Mouse (Mus musculus) layer of hippocampus, adult 8-10 months (tissue): ENCODE measurements at regions not wholly inside any gene's neighbourhood (a gene's known extent, or its start where the extent isn't known, plus 50 kb on each side); places are given as distances from the start of the nearest gene placed in this dataset.

ENCODE experiments used
- DNase-seq, 2 experiments: peaks; one replicate each; pipeline ENCODE4 v3.0.0; 2022; ENCODE audit warnings: low spot score in 2 of 2

DNA sequence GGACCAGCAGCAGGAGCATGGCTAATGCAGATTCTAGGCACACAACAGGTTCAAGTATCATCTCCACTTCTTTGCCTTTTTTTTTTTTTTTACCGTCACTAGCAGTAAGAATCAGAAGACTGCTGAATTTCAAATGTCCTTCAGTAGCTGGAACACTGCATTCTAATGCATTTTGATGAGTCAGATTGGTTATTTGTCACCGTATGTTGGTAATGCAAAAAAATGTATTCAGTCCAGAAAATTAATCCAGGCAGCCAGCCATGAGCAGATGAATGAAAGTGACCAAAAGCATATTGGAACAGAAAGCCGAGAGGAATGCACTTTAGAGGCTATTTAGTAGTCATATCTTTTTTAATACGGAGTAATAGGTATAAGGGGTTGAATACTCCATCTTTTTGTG is 322.4 kb upstream of the Pard3b start:
- no peak for DNase-seq

- no peak for DNase-seq
Observed at GRCm38 (mm10) chr1:61316736-61317135, 321.9 kb upstream of the Pard3b start.

DNA sequence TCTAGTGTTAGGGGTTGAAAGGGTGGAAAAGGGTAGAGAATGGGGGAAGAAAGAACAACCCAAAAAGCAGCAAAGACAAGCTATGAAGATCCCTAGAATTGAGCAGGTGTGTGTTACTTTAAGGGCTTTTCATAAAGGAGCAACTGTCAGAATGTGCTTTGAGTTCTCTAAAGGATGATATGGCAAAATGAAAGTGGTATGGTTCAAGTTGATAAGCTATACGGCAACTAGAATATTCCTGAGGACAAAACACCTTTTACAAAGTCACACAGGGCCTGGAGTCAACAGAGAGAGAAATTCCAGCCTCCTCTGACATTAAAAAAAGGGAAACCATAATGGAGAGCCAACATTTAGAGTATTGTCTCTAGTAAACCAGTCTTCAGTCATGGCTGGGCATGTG is 320.6 kb upstream of the Pard3b start:
- DNase-seq = no peak

- DNase-seq = no peak
Observed at GRCm38 (mm10) chr1:61321513-61322145, 317.0 kb upstream of the Pard3b start.

- DNase-seq = no peak
Observed at GRCm38 (mm10) chr1:61331456-61331855, 307.2 kb upstream of the Pard3b start.

GRCm38 (mm10) chr1:61331906-61332305 is 306.7 kb upstream of the Pard3b start:
- DNase-seq = no peak

GRCm38 (mm10) chr1:61336367-61336766 is 302.3 kb upstream of the Pard3b start:
- DNase-seq = no peak

DNA sequence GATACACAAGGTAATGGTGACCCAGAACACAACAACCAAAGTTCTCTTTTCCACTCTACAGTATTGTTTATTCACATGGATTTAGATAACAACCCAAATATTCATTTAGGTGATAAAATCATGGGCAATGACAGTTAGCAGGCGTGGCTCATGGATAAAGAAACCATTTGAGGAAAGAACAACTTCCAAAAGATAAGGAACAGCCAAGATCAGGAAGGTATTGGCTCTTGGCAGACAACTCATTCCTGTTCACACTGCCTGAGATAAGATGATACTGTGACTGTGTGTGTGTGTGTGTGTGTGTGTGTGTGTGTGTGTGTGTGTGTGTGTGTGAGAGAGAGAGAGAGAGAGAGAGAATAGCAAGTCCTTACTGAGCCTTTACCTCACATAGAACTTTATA is 285.7 kb upstream of the Pard3b start:
- DNase-seq = no peak

DNA sequence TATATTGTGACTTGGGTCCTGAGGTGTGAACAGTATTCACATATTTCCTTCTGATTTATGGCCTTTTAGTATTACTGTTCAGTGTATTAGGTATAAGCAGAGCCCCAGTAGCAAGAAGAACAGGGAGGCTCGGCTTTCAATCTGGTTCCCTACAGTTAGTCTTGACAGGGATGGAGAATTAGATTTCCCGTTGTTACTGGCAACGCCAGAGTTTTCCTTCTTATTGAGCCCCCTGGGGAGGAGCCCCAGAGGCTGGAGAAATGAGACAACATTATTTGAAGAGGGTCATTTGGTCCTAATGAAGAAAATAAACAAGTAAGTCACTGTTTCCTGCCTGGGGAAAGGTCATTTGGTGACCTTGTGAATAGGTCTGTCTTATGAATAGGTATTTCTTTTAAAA is 285.1 kb upstream of the Pard3b start:
- no peak for DNase-seq

- DNase-seq = no peak
Observed at GRCm38 (mm10) chr1:61355241-61355640, 283.4 kb upstream of the Pard3b start.

GRCm38 (mm10) chr1:61359011-61359930 is 279.4 kb upstream of the Pard3b start:
- no peak for DNase-seq

- DNase-seq = no peak
Observed at GRCm38 (mm10) chr1:61372581-61372980, 266.0 kb upstream of the Pard3b start.

DNA sequence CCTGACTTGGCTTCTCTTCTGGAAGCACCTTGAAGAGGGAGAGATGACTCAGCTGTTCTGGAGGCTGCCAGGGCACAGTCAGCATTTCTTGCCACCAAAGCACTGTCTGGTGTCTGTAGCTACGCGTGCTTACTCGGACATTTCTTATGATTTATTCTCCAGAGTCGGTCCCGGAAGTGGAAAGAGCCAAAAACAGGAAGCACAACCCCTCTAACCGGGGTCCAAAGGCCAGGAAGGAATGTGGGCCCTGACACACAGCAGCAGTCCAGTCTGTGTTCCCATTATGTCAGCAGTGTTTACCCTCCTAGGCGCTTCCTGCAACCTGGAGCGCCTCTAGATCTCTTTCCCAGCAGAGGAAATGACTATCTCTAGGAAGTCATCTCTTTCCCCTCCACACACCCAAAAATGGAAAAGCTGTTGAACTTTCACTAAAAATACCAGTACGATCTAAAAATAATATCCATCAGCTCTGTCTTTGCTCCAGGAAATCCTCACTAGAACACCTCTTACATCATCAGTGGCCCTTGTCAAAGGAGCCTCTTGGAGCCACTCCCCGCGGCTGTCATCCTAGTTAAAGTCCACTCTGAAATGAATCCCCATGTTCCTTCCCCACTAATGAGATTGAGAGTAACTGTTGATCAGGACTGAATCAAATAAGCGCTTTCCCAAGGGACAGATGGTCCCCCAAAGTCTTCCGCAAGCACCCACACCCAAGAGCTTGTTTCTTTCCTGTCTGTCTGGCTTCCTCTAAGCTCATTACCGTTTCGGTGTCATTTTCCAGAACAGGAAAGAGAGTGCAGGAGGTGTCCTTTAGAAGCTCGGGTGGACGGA is 264.7 kb upstream of the Pard3b start:
- DNase-seq = no peak

DNA sequence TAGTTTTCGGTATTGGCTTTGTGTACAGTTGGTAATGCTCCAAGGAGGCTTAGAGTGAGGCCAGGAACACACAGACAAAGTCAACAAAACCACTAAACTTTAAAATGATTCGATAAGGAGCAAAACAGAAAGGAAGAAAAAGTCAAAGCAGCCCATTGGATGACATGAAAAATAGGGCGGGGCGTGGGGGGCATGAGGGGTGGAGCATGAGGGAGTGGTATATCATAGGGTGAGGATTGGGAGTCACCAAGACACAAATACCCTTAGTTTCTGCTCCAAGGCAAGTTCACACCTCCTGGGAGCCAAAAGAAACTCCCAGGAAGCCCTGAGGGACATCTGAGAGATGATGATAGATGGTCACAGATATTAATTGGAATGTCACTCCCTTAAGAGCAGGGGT is 262.2 kb upstream of the Pard3b start:
- no peak for DNase-seq

DNA sequence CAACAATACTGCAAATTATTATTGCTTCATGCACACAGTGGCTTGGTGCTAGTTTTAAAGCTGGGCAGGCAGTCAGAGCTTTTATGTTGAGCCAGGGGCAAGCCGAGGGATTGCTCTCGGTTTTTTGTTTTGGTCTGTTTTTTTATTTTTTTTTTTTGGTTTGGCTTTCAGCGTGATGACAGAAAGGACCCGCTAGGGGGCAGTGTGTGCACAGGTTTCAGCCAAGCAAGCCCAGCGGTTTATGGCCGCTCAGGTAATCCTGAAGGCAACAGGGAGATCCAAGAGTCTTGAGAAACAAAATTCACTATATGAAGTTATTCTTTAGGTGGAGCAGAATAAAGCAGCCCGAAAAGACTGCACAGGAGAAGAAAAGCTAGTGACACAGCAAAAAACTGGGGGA is 261.6 kb upstream of the Pard3b start:
- peak; percentile 33 to 68 for DNase-seq

DNA sequence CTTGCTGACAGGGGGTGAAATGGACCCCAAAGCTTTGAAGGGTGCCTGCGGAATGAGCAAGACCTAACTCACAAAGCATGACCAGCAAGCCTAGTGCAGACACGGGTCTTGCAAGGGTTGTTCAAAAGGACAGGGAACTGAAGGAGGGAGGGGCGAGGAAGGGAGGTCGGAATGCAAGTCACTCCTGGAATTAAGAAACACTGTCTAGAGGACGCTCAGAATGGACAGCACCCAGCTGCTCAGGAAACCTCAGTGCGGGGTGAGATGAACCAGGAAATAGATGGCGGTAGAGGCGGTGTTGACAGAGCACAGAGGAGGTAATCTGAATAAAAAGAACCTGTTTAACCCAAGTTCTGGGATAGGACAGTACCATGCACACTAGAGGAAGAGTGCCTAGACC is 260.4 kb upstream of the Pard3b start:
- no peak for DNase-seq

DNA sequence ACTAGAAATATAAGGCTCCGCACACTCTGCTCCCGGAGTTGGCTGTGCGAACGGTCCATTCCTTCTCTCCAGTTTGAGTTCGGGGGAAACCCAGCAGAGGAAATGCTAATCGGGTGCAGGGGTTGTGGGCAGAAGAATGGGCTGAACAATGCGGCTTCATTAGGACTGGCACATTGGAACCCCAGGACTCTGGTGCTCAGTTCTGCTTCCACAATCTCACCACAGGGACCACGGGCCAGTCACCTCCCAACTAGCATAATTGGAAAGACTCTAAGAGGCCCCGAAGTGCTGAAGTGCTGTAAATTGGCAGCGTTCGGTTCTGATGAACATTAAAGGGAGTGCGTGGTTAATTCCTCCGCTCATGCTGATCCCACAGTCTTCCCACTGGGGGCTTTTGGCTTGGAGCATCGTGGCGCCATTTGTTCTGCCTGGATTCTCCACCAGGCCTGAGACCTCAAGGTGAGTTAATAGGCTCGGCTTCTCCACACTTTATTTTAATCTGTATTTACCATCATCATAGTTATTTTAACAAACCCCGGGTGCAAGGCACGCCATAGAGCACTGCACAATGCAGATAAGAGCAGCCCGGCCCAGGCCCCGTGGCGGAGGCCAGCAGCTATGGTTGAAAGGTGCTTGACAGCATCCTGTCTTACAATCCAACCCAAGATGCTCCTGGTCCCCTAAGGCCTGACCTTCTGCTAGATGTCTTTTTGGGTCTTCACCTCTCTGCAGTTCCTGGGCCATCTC is 258.7 kb upstream of the Pard3b start:
- DNase-seq = no peak

GRCm38 (mm10) chr1:61387587-61387986 is 251.0 kb upstream of the Pard3b start:
- no peak for DNase-seq

DNA sequence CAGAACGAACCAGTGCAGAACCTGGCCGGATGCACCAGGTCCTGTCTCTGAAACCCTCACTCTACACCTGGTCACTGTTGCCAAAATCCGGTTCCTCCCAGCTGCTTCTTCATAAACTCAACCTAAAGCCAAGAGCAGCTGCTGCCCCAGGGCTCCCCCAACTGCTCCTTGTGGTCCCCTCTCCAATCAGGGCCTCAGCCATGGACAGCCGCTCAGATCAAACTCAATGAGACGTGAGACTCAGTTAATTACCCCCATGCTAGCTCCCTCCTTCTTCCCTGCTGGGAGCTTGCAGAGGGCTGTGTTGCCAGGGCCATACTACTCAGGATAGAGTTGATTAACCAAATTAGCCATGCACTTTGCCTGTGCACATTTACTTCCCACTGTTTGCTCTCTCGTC is 240.8 kb upstream of the Pard3b start:
- no peak for DNase-seq

- DNase-seq = no peak
Observed at GRCm38 (mm10) chr1:61402339-61402738, 236.3 kb upstream of the Pard3b start.

DNA sequence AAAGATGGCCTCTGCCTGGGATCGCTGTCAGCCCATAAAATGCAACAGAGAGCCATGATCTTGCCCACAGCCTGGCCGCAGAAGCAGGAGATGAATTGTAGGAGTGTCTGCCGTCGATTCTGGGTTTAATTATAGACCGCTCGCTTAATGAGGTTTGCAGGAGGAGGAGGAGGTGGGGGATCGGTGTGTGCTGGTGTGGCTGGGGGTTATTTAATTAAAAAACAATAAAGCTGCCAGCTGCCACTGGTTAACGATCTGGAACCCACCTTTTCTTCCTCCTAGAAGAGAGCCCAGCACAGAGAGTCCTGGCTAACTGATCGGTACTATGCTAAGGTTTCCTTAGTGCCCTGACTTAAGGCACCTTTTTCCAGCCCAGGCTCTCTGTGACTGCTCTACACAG is 231.4 kb upstream of the Pard3b start:
- DNase-seq = no peak
